In the genomic region with DNA sequence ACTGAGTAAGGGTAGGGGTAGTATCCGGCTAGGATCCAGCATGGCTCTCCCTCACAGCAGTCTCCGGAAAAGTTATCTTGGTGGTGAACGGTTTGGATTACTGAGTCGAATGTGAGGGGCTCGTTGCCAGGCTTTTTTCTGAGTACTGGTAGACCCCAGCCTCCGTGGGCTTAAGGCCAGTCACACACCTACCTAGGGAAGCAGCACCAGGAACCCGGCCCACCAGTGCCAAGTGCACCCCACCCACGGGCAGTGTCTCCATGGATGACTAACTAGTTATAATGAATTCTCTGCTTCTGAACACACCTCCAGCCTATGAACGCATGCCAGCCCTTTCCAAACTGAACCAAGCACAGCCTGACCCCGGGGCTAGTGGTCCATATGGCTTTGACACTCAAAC, we compare ENCODE assay signal across 8 mouse cellular contexts. TPM values are rescaled to one million over a fixed set of nuclear protein-coding genes. Genes with fewer than 3 reads are reported as not detected.
DNase-seq lines count a peak whose midpoint lies in the region; ATAC-seq and TF ChIP-seq lines count a peak whose summit lies in the region.

No protein-coding gene starts in this region.

- H3K36me3 ChIP-seq in hindbrain, embryonic 13.5 days = no peaks in the 10 kb centered on the region
- H3K36me3 ChIP-seq in midbrain, embryonic 12.5 days = no peaks in the 10 kb centered on the region

- H3K9me3 ChIP-seq in hindbrain, embryonic 13.5 days = no peaks in the 10 kb centered on the region
- no peaks in the 10 kb centered on the region for H3K9me3 ChIP-seq in midbrain, embryonic 12.5 days

- no peak overlapping the region for H3K27ac ChIP-seq in embryonic fibroblast, embryonic 13.5 days (ENCODE audit: insufficient read depth, low read length)
- peak overlapping the region; percentile 91 for H3K27ac ChIP-seq in hindbrain, embryonic 13.5 days
- no peak overlapping the region for H3K27ac ChIP-seq in midbrain, embryonic 12.5 days (replicated peaks)

- peak overlapping the region; percentile 98 for H3K4me2 ChIP-seq in hindbrain, embryonic 13.5 days
- peak overlapping the region; percentile 97 for H3K4me2 ChIP-seq in midbrain, embryonic 12.5 days (replicated peaks)

- DNase-seq in kidney, postnatal 10 days = peak; percentile 11
- DNase-seq in kidney, adult 9 months = no peak
- no peak for DNase-seq in thymus, postnatal 10 days (ENCODE audit: low spot score in 2 of 2)
- no peak for DNase-seq in adrenal gland, postnatal 25 days
- DNase-seq in gastrocnemius, postnatal 10 days = no peak

- H3K9ac ChIP-seq in hindbrain, embryonic 13.5 days = peak overlapping the region; percentile 89
- H3K9ac ChIP-seq in midbrain, embryonic 12.5 days (replicated peaks) = peak overlapping the region; percentile 70

- WGBS in hindbrain, embryonic 13.5 days = 6% methylated on average over 10 of the region's 10 CpGs
- WGBS in midbrain, embryonic 12.5 days = 8% methylated on average over 10 of the region's 10 CpGs

- no peaks in the 10 kb centered on the region for H3K4me1 ChIP-seq in embryonic fibroblast, embryonic 13.5 days (ENCODE audit: control insufficient read depth, insufficient read depth, low read length)
- peaks cover 31% of the 10 kb centered on the region for H3K4me1 ChIP-seq in hindbrain, embryonic 13.5 days (replicated peaks)
- H3K4me1 ChIP-seq in midbrain, embryonic 12.5 days = peaks cover 29% of the 10 kb centered on the region

- no peak for TF ChIP-seq CTCF in embryonic fibroblast, embryonic 13.5 days (IDR thresholded peaks at IDR 0.05; ENCODE audit: borderline replicate concordance, insufficient read depth, low read length)

- no peak for ATAC-seq in hindbrain, embryonic 13.5 days (ENCODE audit: low FRiP score)
- 0 out of 2 replicates have a peak, but pooled peaks have one; percentile 5 for ATAC-seq in midbrain, embryonic 12.5 days (ENCODE audit: low FRiP score, low read depth)

- H3K4me3 ChIP-seq in embryonic fibroblast, embryonic 13.5 days (ENCODE audit: insufficient read depth, low read length) = peak overlapping the region; percentile 52; the same call in 1 of the 2 replicates
- peak overlapping the region; percentile 76 for H3K4me3 ChIP-seq in hindbrain, embryonic 13.5 days
- H3K4me3 ChIP-seq in midbrain, embryonic 12.5 days = peak overlapping the region; percentile 73

- no peak for TF ChIP-seq POLR2A in embryonic fibroblast, embryonic 13.5 days (IDR thresholded peaks at IDR 0.05; ENCODE audit: low read depth, low read length)

- H3K27me3 ChIP-seq in hindbrain, embryonic 13.5 days = peaks cover 73% of the 10 kb centered on the region
- peaks cover 62% of the 10 kb centered on the region for H3K27me3 ChIP-seq in midbrain, embryonic 12.5 days

RNA-seq across cellular contexts. Expression of a gene that starts 1.6 kb away (rescaled TPM):
- 3.3 and 5.3 TPM in 2 replicates for polyA plus RNA-seq in embryonic fibroblast, embryonic 13.5 days (2011; ENCODE audit: insufficient read length, low read depth, missing spikeins)
- 42.0 and 47.7 TPM in 2 replicates for polyA plus RNA-seq in hindbrain, embryonic 13.5 days (2015; fragmentation: Nextera tagmentation; extraction: Ambion mirVana)
- polyA plus RNA-seq in midbrain, embryonic 12.5 days (2016; fragmentation: Nextera tagmentation; extraction: Ambion mirVana) = 23.1 and 23.6 TPM in 2 replicates
- total RNA-seq in adrenal gland, postnatal 25 days (2021) = 3.7 and 6.0 TPM in 2 replicates
- total RNA-seq in gastrocnemius, postnatal 10 days (2021) = 1 to 10 TPM; 2.2 to 2.8 TPM
